Mouse (Mus musculus) stomach, embryonic 15.5 days (tissue): ENCODE data around the gene Adam6a. TPM values are rescaled to one million over a fixed set of nuclear protein-coding genes. Genes with fewer than 3 reads are reported as not detected.
"Not testable (repeated sequence)": the region's sequence is repeated elsewhere in the genome, so short reads cannot be mapped to it uniquely, and the experiment has no call there.

Experiments
- ATAC-seq: fragments of 200-750 bp; cut with Nextera tagmentation; 2 replicates; pipeline ENCODE4 v1.8.0; 2017; ENCODE audit warnings: low read depth, moderate number of reproducible peaks, moderate TSS enrichment; ENCODE audit not compliant: insufficient read depth, low FRiP score
- H3K27ac ChIP-seq: fragments of 300-500 bp; sonication (generic); 2 replicates; pipeline ENCODE4 v1.5.1; 2015; ENCODE audit warnings: mild to moderate bottlenecking, inconsistent platforms
- H3K27me3 ChIP-seq: fragments of 300-500 bp; sonication (generic); replicated peaks from 2 replicates; pipeline ENCODE4 v1.6.1; 2015; ENCODE audit warnings: inconsistent platforms
- H3K36me3 ChIP-seq: fragments of 300-500 bp; sonication (generic); 2 replicates; pipeline ENCODE4 v1.6.1; 2015; ENCODE audit warnings: inconsistent platforms
- H3K4me1 ChIP-seq: fragments of 300-500 bp; sonication (generic); 2 replicates; pipeline ENCODE4 v1.6.1; 2015; ENCODE audit warnings: inconsistent platforms
- H3K4me2 ChIP-seq: fragments of 300-500 bp; sonication (generic); 2 replicates; pipeline ENCODE4 v1.6.1; 2015; ENCODE audit warnings: mild to moderate bottlenecking, inconsistent platforms
- H3K4me3 ChIP-seq: fragments of 300-500 bp; sonication (generic); replicated peaks from 2 replicates; pipeline ENCODE4 v1.5.1; 2015; ENCODE audit warnings: inconsistent platforms
- H3K9ac ChIP-seq: fragments of 300-500 bp; sonication (generic); 2 replicates; pipeline ENCODE4 v1.6.1; 2015; ENCODE audit warnings: inconsistent platforms
- H3K9me3 ChIP-seq: fragments of 300-500 bp; sonication (generic); 2 replicates; pipeline ENCODE4 v1.6.1; 2016; ENCODE audit warnings: inconsistent platforms
- WGBS: fragments of 180-500 bp; shearing (Covaris S2); methylation state at CpG from one replicate; pipeline ENCODE4 v1.1.7; 2015; 5-methylcytosine and 5-hydroxymethylcytosine counted together
- polyA plus RNA-seq: library from polyadenylated mRNA; unstranded; fragments of >200 nt; fragmentation: Nextera tagmentation; extraction: Ambion mirVana; gene quantifications from 2 replicates; pipeline ENCODE4 v1.2.1, GENCODE M21; 2015

Adam6a gene
- not detected in 2 replicates for polyA plus RNA-seq

GRCm38 (mm10) chr12:113543608-113544007 lies at the start of gene Adam6a:
Adam6a (plus strand) TSS chr12:113543908.
- not testable (repeated sequence) for H3K4me3 ChIP-seq, H3K4me2 ChIP-seq, H3K27ac ChIP-seq, H3K36me3 ChIP-seq, H3K9ac ChIP-seq, ATAC-seq, H3K4me1 ChIP-seq, H3K27me3 ChIP-seq, H3K9me3 ChIP-seq
- 78% methylated on average over 1 of the region's 1 CpGs for WGBS

- WGBS = 70% methylated on average over 2 of the region's 2 CpGs
- H3K36me3 ChIP-seq = no peaks in the 10 kb centered on the region
Observed at GRCm38 (mm10) chr12:113525901-113526300, 17.8 kb upstream of the Adam6a start.

DNA sequence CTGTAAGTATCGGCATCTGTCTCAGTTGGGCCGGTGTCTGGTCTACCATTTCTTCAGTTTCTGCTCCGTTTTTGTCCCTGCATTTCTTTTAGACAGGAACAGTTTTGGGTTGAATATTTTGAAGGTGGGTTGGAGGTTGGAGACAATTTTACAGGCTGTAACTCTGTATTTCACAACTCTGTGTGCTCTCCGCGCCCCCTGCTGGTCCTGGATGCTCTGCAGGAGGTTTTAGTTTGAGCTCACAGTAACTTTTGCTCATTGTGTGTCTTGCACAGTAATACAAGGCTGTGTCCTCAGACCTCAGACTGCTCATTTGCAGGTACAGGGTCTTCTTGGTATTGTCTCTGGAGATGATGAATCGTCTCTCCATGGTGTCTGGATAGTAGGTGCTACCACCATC lies 34.5 kb downstream of the Adam6a start:
- Histone ChIP-seq H3K4me1 (no peaks in the 10 kb centered on the region), H3K27me3 (no peaks in the 10 kb centered on the region), H3K4me3 (no peak overlapping the region), H3K27ac (no peak overlapping the region), H3K4me2 (no peak overlapping the region), H3K9ac (no peak overlapping the region), H3K36me3 (no peaks in the 10 kb centered on the region), H3K9me3 (no peaks in the 10 kb centered on the region)
- no peak for ATAC-seq
- 44% methylated on average over 6 of the region's 6 CpGs for WGBS

More at GRCm38 (mm10) chr12:113525901-113526300, 17.8 kb upstream of the Adam6a start:
- Histone ChIP-seq H3K4me2 (no peak overlapping the region), H3K9ac (no peak overlapping the region), H3K4me3 (no peak overlapping the region), H3K27me3 (no peaks in the 10 kb centered on the region), H3K27ac (no peak overlapping the region), H3K4me1 (no peaks in the 10 kb centered on the region), H3K9me3 (no peaks in the 10 kb centered on the region)
- no peak for ATAC-seq

GRCm38 (mm10) chr12:113588001-113588400 lies 44.3 kb downstream of the Adam6a start:
- no peak overlapping the region for H3K27ac ChIP-seq
- no peaks in the 10 kb centered on the region for H3K9me3 ChIP-seq
- 58% methylated on average over 1 of the region's 1 CpGs for WGBS
- H3K9ac ChIP-seq = no peak overlapping the region
- no peak overlapping the region for H3K4me2 ChIP-seq
- ATAC-seq = no peak
- H3K4me1 ChIP-seq = no peaks in the 10 kb centered on the region
- no peaks in the 10 kb centered on the region for H3K27me3 ChIP-seq
- H3K36me3 ChIP-seq = no peaks in the 10 kb centered on the region
- H3K4me3 ChIP-seq = no peak overlapping the region

Other genes with a start within 250 kb of the Adam6a start
- gene Adam6b, start 54.4 kb upstream of the Adam6a start, polyA plus RNA-seq = not detected in 2 replicates